Mouse (Mus musculus) heart, adult 2 months (tissue): ENCODE measurements around the gene Mrpl18. TPM values are rescaled to one million over a fixed set of nuclear protein-coding genes. Genes with fewer than 3 reads are reported as not detected.

ENCODE experiments used
- DNase-seq, 2 experiments: peaks; one replicate each; pipeline ENCODE4 v3.0.0; 2021
- H3K27ac ChIP-seq: fragments of 200-600 bp; 2 replicates; pipeline ENCODE4 v1.8.1; 2022
- H3K27me3 ChIP-seq: fragments of 200-500 bp; 2 replicates; pipeline ENCODE4 v1.6.1; 2012; ENCODE audit warnings: mild to moderate bottlenecking, low read length, inconsistent platforms, mixed read lengths; ENCODE audit not compliant: control insufficient read depth, insufficient read depth
- H3K36me3 ChIP-seq: fragments of 200-500 bp; 2 replicates; pipeline ENCODE4 v1.6.1; 2012; ENCODE audit warnings: low read length, inconsistent platforms; ENCODE audit not compliant: control insufficient read depth, insufficient read depth
- H3K4me1 ChIP-seq: fragments of 200-500 bp; 2 replicates; pipeline ENCODE4 v1.6.1; 2011; ENCODE audit warnings: low read length; ENCODE audit not compliant: control insufficient read depth, insufficient read depth
- H3K4me3 ChIP-seq: fragments of 200-600 bp; 2 replicates; pipeline ENCODE4 v1.8.1; 2022
- H3K79me2 ChIP-seq: fragments of 200-500 bp; replicated peaks from 2 replicates; pipeline ENCODE4 v1.6.1; 2012; ENCODE audit warnings: mild to moderate bottlenecking, inconsistent platforms, low read length, moderate library complexity, mixed read lengths; ENCODE audit not compliant: control insufficient read depth, insufficient read depth
- H3K9ac ChIP-seq: fragments of 200-500 bp; 2 replicates; pipeline ENCODE4 v1.6.1; 2012; ENCODE audit warnings: low read depth, mild to moderate bottlenecking, control low read depth, inconsistent platforms, low read length, mixed read lengths
- CTCF ChIP-seq: fragments of 200-600 bp; IDR thresholded peaks from 2 replicates; pipeline ENCODE4 v1.8.1; 2022; ENCODE audit warnings: antibody characterized with exemption, mild to moderate bottlenecking, moderate library complexity
- EP300 ChIP-seq: fragments of 200-500 bp; IDR thresholded peaks from 2 replicates; pipeline ENCODE4 v1.6.1; 2011; ENCODE audit warnings: low read depth, low read length, control low read depth; ENCODE audit not compliant: insufficient read depth
- POLR2A ChIP-seq: fragments of 200-500 bp; IDR thresholded peaks from 2 replicates; pipeline ENCODE4 v1.6.1; 2011; ENCODE audit warnings: mild to moderate bottlenecking, low read depth, low read length, control low read depth; ENCODE audit not compliant: insufficient read depth
- WGBS: fragments of 180-500 bp; shearing (Covaris S2); methylation state at CpG from one replicate; pipeline ENCODE4 v1.1.7; 2018; 5-methylcytosine and 5-hydroxymethylcytosine counted together
- intact Hi-C: fragments of 180-260 bp; cut with DNase I; formaldehyde crosslinking; loops from one replicate; pipeline ENCODE4 v1.15.1; 2025
- polyA plus RNA-seq: library from polyadenylated mRNA; depleted of rRNA; stranded (reverse); fragments of >200 nt; gene quantifications from 2 replicates; pipeline ENCODE4 v1.2.3, GENCODE M21; 2012
- total RNA-seq, 2 experiments: library from RNA; stranded (reverse); gene quantifications; 2 replicates each; pipeline ENCODE4 v1.2.3; 2021

Mrpl18 gene
- total and polyA plus RNA-seq, 3 experiments: 65.1 to 160 (median 151) TPM

DNA sequence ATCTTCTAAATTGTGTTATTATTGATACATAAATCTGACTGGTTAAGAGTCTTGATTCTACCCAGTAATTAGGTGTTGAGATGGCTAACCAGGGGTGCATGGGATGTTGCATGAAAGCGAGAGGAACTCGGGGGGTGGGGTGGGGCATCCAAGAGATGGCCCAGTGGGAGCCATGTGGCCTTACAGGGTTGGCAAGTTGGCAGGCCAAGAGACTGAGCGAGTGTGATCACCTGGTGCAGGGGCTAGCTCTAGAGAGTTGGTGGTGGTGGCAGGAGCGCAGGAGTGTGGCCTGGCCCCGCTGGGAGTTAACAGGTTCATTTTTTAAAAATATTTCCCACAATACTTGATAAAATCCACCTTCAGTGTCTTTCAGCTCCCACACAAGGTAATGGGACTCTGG lies 18.5 kb downstream of the Mrpl18 start:
- TF ChIP-seq POLR2A: no peak
- TF ChIP-seq CTCF: no peak
- no peak for TF ChIP-seq EP300
- Histone ChIP-seq H3K27ac (no peak overlapping the region), H3K27me3 (no peaks in the 10 kb centered on the region), H3K9ac (no peak overlapping the region), H3K4me3 (no peak overlapping the region), H3K4me1 (no peaks in the 10 kb centered on the region), H3K36me3 (no peaks in the 10 kb centered on the region), H3K79me2 (no peaks in the 10 kb centered on the region)
- DNase-seq: no peak
- intact Hi-C loops: no loop called here
- WGBS: 96% methylated on average over 5 of the region's 5 CpGs

- no peak for DNase-seq
- Histone ChIP-seq H3K79me2 (no peaks in the 10 kb centered on the region), H3K4me1 (no peaks in the 10 kb centered on the region), H3K9ac (no peak overlapping the region), H3K4me3 (no peak overlapping the region), H3K27ac (no peak overlapping the region), H3K27me3 (no peaks in the 10 kb centered on the region), H3K36me3 (no peaks in the 10 kb centered on the region)
- WGBS: 78% methylated on average over 9 of the region's 9 CpGs
- intact Hi-C loops: no loop called here
- no peak for TF ChIP-seq POLR2A
- TF ChIP-seq EP300: no peak
- no peak for TF ChIP-seq CTCF
Measured at GRCm38 (mm10) chr17:12892033-12892432, 24.1 kb downstream of the Mrpl18 start.

DNA sequence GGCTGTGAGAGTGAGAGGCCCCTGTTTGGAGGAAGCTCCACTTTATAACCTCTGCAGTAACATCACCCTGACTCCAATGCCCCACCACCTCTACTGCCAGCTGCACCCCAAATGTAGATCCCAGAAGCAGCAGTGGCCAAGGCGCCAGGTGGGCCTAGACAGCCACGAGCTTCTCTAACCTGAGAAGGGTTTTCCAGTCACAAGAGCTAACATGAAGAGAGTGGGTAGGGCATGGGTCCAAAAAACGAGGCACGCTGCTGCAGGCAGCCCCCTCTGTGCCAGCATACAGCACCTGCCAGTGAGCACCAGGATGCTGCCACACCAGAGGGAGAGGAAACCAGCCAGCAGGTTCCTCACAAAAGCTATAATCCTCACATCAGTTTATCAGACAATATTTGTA lies 25.1 kb downstream of the Mrpl18 start:
- H3K4me3 ChIP-seq: no peak overlapping the region
- H3K9ac ChIP-seq: no peak overlapping the region
- no peaks in the 10 kb centered on the region for H3K27me3 ChIP-seq
- intact Hi-C loops: no loop called here
- 81% methylated on average over 4 of the region's 4 CpGs for WGBS
- H3K79me2 ChIP-seq: no peaks in the 10 kb centered on the region
- H3K36me3 ChIP-seq: no peaks in the 10 kb centered on the region
- DNase-seq: no peak
- H3K27ac ChIP-seq: no peak overlapping the region
- H3K4me1 ChIP-seq: no peaks in the 10 kb centered on the region
- TF ChIP-seq EP300 (no peak), POLR2A (no peak), CTCF (no peak)

- no peak overlapping the region for H3K4me3 ChIP-seq
- H3K9ac ChIP-seq: no peak overlapping the region
- peak overlapping the region; percentile 60 for H3K27ac ChIP-seq
- peak in 1 of 2 experiments; percentile 43 for DNase-seq
- TF ChIP-seq POLR2A (no peak), EP300 (no peak), CTCF (no peak)
- H3K79me2 ChIP-seq: no peaks in the 10 kb centered on the region
- no peaks in the 10 kb centered on the region for H3K36me3 ChIP-seq
- WGBS: 45% methylated on average over 15 of the region's 15 CpGs
- no peaks in the 10 kb centered on the region for H3K27me3 ChIP-seq
- intact Hi-C loops: no loop called here
- H3K4me1 ChIP-seq: peaks cover 1% of the 10 kb centered on the region; the same call in 1 of the 2 replicates
Measured at GRCm38 (mm10) chr17:12887021-12887775, 28.9 kb downstream of the Mrpl18 start.

DNA sequence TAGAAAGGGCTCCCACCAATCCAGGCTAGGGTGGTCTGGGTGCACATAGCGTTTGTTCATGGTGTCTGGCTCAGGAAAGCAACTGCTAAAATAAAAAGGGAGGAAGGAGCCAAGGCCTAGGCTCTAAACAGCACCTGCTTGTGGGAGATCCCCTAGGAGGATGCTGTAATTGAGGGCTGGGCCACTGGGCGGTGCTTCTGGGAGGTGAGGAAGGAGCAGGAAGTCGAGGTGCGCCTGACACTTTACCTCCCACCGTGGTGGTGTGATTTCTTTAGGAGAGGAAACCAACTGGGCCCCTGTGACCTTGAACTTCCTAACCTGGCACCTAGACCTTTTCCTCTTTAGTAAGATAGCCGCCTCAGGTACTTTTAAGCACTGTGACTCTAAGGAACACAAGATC lies 29.5 kb downstream of the Mrpl18 start:
- Histone ChIP-seq H3K36me3 (no peaks in the 10 kb centered on the region), H3K27ac (peak overlapping the region; percentile 55), H3K4me3 (no peak overlapping the region), H3K79me2 (no peaks in the 10 kb centered on the region), H3K27me3 (no peaks in the 10 kb centered on the region), H3K9ac (no peak overlapping the region), H3K4me1 (peaks cover 1% of the 10 kb centered on the region; the same call in 1 of the 2 replicates)
- WGBS: 40% methylated on average over 6 of the region's 6 CpGs
- TF ChIP-seq EP300 (no peak), CTCF (peak; percentile 12; the same call in 1 of the 2 replicates)
- DNase-seq: no peak
- intact Hi-C loops: no loop called here

DNA sequence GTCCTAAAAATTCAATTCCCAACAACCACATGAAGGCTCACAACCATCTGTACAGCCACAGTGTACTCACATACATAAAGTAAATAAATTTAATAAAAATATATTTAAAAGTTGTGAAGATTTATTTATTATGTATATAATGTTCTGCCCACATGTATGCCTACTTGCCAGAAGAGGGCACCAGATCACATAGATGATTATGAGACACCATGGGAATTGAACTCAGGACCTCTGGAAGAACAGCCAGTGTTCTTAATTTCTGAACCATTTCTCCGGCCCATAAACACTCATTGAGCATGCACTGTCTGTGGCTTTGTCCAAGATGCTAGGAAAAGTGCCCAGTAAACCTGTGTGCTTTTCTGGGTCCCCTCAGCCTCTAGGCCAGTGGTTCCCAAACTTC lies 34.9 kb downstream of the Mrpl18 start:
- intact Hi-C loops: loop anchor here (2.0 to 5.0 kb wide), 2 partner anchors 116 to 131 kb away; no protein-coding TSS in a partner anchor
- Histone ChIP-seq H3K36me3 (no peaks in the 10 kb centered on the region), H3K4me1 (peaks cover 2% of the 10 kb centered on the region; the same call in 1 of the 2 replicates), H3K9ac (no peak overlapping the region), H3K4me3 (no peak overlapping the region), H3K27ac (no peak overlapping the region), H3K79me2 (no peaks in the 10 kb centered on the region), H3K27me3 (no peaks in the 10 kb centered on the region)
- DNase-seq: no peak
- TF ChIP-seq CTCF (peak; percentile 32; the same call in 1 of the 2 replicates), POLR2A (no peak)
- WGBS: 75% methylated on average over 1 of the region's 1 CpGs
